Mouse (Mus musculus) c-Kit-positive CD71-negative TER-119-negative erythroid progenitor cells, embryonic 14.5 days (primary cell): Measurements from ENCODE around the gene Ccdc69.

Source experiments
- DNase-seq: peaks from one replicate; pipeline ENCODE4 v3.0.0-alpha.2; 2013; ENCODE audit warnings: low read depth

Ccdc69 gene

GRCm38 (mm10) chr11:55036601-55037000 is 41.3 kb downstream of the Ccdc69 start:
- no peak for DNase-seq

- DNase-seq: peak; percentile 64
These were observed 44.8 kb downstream of the Ccdc69 start, which contains the start of gene Anxa6 for GRCm38 (mm10) chr11:55033040-55033660. TSS of gene Anxa6 (minus strand) at chr11:55033445.

GRCm38 (mm10) chr11:55032286-55032685 is 45.6 kb downstream of the Ccdc69 start:
- DNase-seq: no peak

- no peak for DNase-seq
These were observed 46.0 kb downstream of the Ccdc69 start for GRCm38 (mm10) chr11:55031991-55032280.

- DNase-seq: no peak
These were observed 46.5 kb downstream of the Ccdc69 start for GRCm38 (mm10) chr11:55031211-55031990.

- no peak for DNase-seq
These were observed 49.4 kb downstream of the Ccdc69 start for GRCm38 (mm10) chr11:55028509-55028908.

- DNase-seq: no peak
These were observed 50.6 kb downstream of the Ccdc69 start for GRCm38 (mm10) chr11:55027204-55027855.

- DNase-seq: no peak
These were observed 52.0 kb downstream of the Ccdc69 start for GRCm38 (mm10) chr11:55025896-55026295.

GRCm38 (mm10) chr11:55023583-55023982 is 54.3 kb downstream of the Ccdc69 start:
- no peak for DNase-seq

- peak; percentile 77 for DNase-seq
These were observed 54.8 kb downstream of the Ccdc69 start for GRCm38 (mm10) chr11:55023049-55023564.

- no peak for DNase-seq
These were observed 55.4 kb downstream of the Ccdc69 start for GRCm38 (mm10) chr11:55022508-55022907.

- DNase-seq: no peak
These were observed 56.1 kb downstream of the Ccdc69 start for GRCm38 (mm10) chr11:55021859-55022258.

- DNase-seq: no peak
These were observed 56.5 kb downstream of the Ccdc69 start for GRCm38 (mm10) chr11:55021458-55021857.

- no peak for DNase-seq
These were observed 58.2 kb downstream of the Ccdc69 start for GRCm38 (mm10) chr11:55019711-55020110.

- no peak for DNase-seq
These were observed 59.9 kb downstream of the Ccdc69 start for GRCm38 (mm10) chr11:55018034-55018433.

GRCm38 (mm10) chr11:55017201-55017600 is 60.7 kb downstream of the Ccdc69 start:
- DNase-seq: no peak

GRCm38 (mm10) chr11:55016758-55017157 is 61.2 kb downstream of the Ccdc69 start:
- DNase-seq: no peak

GRCm38 (mm10) chr11:55015831-55016241 is 62.1 kb downstream of the Ccdc69 start:
- DNase-seq: no peak

GRCm38 (mm10) chr11:55015264-55015663 is 62.7 kb downstream of the Ccdc69 start:
- DNase-seq: no peak

- DNase-seq: no peak
These were observed 64.1 kb downstream of the Ccdc69 start for GRCm38 (mm10) chr11:55013802-55014201.

GRCm38 (mm10) chr11:55012551-55013521 is 65.1 kb downstream of the Ccdc69 start:
- DNase-seq: peak; percentile 36

- no peak for DNase-seq
These were observed 66.5 kb downstream of the Ccdc69 start for GRCm38 (mm10) chr11:55011440-55011839.
